Mouse (Mus musculus) liver, adult 2 months (tissue): ENCODE results near the gene Glra4.

Source experiments
- CTCF ChIP-seq: fragments of 200-500 bp; IDR thresholded peaks from 2 replicates; pipeline ENCODE4 v1.5.1; 2011; ENCODE audit warnings: low read depth, low read length, control low read depth
- POLR2A ChIP-seq: fragments of 200-500 bp; IDR thresholded peaks from 2 replicates; pipeline ENCODE4 v1.6.1; 2011; ENCODE audit warnings: low read length, control low read depth; ENCODE audit not compliant: insufficient read depth; ENCODE audit errors: extremely low read depth

- TF ChIP-seq CTCF = no peak
- TF ChIP-seq POLR2A = no peak
These were observed 37.7 kb downstream of the Glra4 start for GRCm38 (mm10) chrX:136742241-136742640.
